Mouse (Mus musculus): ENCODE data around the gene Mrpl37. TPM values are rescaled to one million over a fixed set of nuclear protein-coding genes. Genes with fewer than 3 reads are reported as not detected.
A peak's percentile ranks its signal among the peaks of the same experiment; 100 is the strongest.

The Mrpl37 gene
- total RNA-seq, 2 experiments from 2014 or later, result 82.0 to 95.5 TPM

GRCm38 (mm10) chr4:107019027-107019426 lies 47.6 kb downstream of the Mrpl37 start:
- no peak for DNase-seq

GRCm38 (mm10) chr4:107018521-107018920 lies 48.1 kb downstream of the Mrpl37 start:
- no peak for DNase-seq

- DNase-seq, result no peak
These were observed 49.4 kb downstream of the Mrpl37 start for GRCm38 (mm10) chr4:107017257-107017656.

- no peak for DNase-seq
These were observed 50.6 kb downstream of the Mrpl37 start for GRCm38 (mm10) chr4:107015971-107016511.

- DNase-seq, result no peak
These were observed 52.8 kb downstream of the Mrpl37 start for GRCm38 (mm10) chr4:107013817-107014260.

GRCm38 (mm10) chr4:107013119-107013816 lies 53.4 kb downstream of the Mrpl37 start:
- DNase-seq, result peak; percentile 81

GRCm38 (mm10) chr4:107012574-107012973 lies 54.1 kb downstream of the Mrpl37 start:
- DNase-seq, result peak; percentile 75

GRCm38 (mm10) chr4:107012005-107012478 lies 54.6 kb downstream of the Mrpl37 start:
- no peak for DNase-seq

GRCm38 (mm10) chr4:107011325-107012004 lies 55.2 kb downstream of the Mrpl37 start:
- no peak for DNase-seq

- no peak for DNase-seq
These were observed 57.1 kb downstream of the Mrpl37 start for GRCm38 (mm10) chr4:107009548-107009947.

GRCm38 (mm10) chr4:107008161-107008560 lies 58.5 kb downstream of the Mrpl37 start:
- no peak for DNase-seq

- no peak for DNase-seq
These were observed 59.3 kb downstream of the Mrpl37 start for GRCm38 (mm10) chr4:107007359-107007758.

GRCm38 (mm10) chr4:107006807-107007206 lies 59.9 kb downstream of the Mrpl37 start:
- DNase-seq, result no peak

GRCm38 (mm10) chr4:107006229-107006628 lies 60.4 kb downstream of the Mrpl37 start:
- no peak for DNase-seq

Other genes with a start within 250 kb of the Mrpl37 start
- gene Ssbp3, start 156.2 kb downstream of the Mrpl37 start, total RNA-seq (2021), result 10 to 100 TPM; 18.7 to 19.5 TPM
- 10 to 100 TPM; 16.8 to 18.0 TPM for gene Cyb5rl, start 120 bp upstream of the Mrpl37 start, total RNA-seq (2021)
- not detected for gene Cdcp2, start 30.0 kb upstream of the Mrpl37 start, total RNA-seq (2021)
- gene Tmem59, start 111.5 kb upstream of the Mrpl37 start, total RNA-seq (2021), result 10 to 100 TPM; 63.4 to 80.2 TPM
- 10 to 100 TPM; 11.7 to 13.2 TPM for gene Tceanc2, start 112.2 kb upstream of the Mrpl37 start, total RNA-seq (2021)
- not detected for gene Ldlrad1, start 142.3 kb upstream of the Mrpl37 start, total RNA-seq (2021)
- gene Lrrc42, start 186.7 kb upstream of the Mrpl37 start, total RNA-seq (2021), result 1 to 10 TPM; 6.7 to 8.8 TPM
- 1 to 10 TPM; 7.0 to 9.8 TPM for gene Hspb11, start 186.7 kb upstream of the Mrpl37 start, total RNA-seq (2021)
- not detected for gene Dio1, start 240.3 kb upstream of the Mrpl37 start, total RNA-seq (2021)
- 10 to 100 TPM in 1 of 2 experiments, 1 to 10 TPM in 1; 8.7 to 11.4 TPM for gene Yipf1, start 247.5 kb upstream of the Mrpl37 start, total RNA-seq (2021)